Mouse (Mus musculus): ENCODE results near the gene Prss12.

Prss12 gene

GRCm38 (mm10) chr3:123446708-123447537, at the start of gene Prss12:
Gene Prss12 (plus strand): TSS chr3:123446913.
- peak; percentile 71 for DNase-seq

DNA sequence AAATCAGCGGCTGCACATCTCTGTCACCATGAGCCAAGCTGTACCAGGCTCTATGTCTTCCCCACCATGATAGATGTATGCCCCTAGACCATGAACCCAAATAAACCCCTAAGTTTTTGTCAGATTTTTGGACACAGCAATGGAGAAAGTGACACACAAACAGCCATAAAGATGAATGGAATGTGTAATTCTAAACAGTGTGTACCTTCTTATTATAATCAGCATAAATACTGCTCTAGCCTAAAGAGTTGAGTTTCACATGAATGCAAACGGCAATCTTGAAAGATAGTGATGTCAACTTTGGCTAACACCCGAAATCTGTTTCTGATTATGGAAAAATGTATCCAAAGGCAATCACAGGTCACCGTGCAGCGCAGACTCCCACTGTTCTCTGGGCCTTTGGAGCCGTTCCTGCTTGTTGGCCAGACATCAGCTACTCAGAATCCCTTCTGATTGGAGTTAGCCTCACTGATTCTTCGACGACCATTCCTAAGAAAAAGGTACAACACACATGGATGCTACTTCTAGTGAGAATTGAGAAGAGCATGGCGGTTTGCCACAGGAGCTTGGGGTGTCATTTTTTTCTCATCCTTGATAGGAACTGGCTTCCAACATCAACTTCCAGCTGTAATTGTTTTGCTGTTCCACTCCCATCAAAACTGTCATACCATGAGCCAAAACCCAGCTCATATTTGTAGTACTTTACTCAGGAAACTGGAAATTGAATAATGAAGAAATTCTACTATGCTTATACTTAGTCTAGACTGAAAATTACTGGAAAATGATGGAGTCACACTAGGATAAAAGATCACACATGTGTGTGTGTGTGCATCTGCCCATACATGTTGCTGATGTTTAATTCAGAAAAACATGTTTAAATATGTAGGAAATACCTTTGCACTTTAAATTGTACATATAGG, 48.9 kb upstream of the Prss12 start:
- no peak for DNase-seq

GRCm38 (mm10) chr3:123404945-123405344, 41.8 kb upstream of the Prss12 start:
- no peak for DNase-seq

GRCm38 (mm10) chr3:123411821-123412578, 34.7 kb upstream of the Prss12 start:
- no peak for DNase-seq

DNA sequence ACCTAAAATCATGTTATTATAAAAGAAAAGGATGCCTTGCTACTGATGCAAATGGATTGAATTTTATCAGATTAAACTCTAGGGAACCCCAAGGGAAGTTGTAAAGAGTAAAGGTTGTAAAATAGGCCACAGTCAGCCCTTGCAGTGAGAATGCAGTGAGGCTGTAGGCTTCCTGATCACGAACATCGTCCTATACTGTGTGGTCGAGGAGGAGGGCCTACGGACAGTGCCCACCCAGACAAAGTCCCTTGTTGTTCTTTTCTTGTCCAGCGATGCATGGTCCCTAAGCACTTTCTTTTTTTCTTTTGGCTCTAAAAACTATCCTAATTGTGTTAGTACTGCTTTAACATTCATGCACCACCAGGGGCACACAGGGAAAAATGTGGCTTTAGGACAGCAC, 33.5 kb upstream of the Prss12 start:
- DNase-seq: peak; percentile 8

GRCm38 (mm10) chr3:123425647-123426046, 21.1 kb upstream of the Prss12 start:
- no peak for DNase-seq

- DNase-seq: no peak
These were observed 18.7 kb upstream of the Prss12 start for GRCm38 (mm10) chr3:123428005-123428404.

DNA sequence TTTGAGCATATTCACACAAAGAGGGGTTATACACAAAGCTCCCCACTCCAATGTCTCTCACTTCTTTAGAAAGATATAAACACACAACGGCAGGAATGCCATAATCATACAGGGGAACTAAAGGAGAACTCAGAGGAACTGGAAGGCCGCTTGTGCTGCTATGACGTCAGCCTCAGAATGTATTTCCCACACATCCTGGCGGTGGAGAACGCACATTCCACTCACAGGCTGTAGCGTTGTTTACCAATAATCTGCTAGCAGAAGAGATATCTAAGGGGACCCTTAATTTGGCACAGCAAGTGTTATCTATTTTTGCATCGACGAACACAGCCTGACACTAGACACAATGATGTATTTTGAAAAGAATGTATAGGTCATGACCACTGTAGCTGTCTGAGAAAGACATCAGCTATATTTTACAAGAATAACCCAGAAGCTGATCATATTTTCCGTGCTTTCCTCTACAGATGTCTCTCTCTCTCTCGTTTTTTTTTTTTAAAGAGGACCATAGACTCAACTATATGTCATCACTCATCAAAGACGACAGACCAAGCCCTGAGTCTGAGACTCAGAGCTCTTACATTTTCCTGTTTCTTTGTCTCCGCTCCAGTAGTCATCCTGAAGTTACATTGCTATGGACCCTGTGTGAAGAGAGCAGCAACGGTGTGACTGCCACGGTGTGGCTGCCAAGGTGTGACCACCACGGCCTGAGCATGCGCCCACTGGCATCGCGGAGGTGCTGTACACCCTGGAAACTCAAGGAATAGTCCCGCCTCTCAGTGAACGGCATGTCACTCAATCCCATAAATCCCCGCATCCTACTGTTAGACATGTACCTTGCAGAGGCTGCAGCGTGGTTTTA, 16.9 kb upstream of the Prss12 start:
- no peak for DNase-seq

- no peak for DNase-seq
These were observed 14.6 kb upstream of the Prss12 start for GRCm38 (mm10) chr3:123431951-123432674.

GRCm38 (mm10) chr3:123433362-123433761, 13.4 kb upstream of the Prss12 start:
- no peak for DNase-seq

GRCm38 (mm10) chr3:123437608-123438007, 9.1 kb upstream of the Prss12 start:
- DNase-seq: no peak

DNA sequence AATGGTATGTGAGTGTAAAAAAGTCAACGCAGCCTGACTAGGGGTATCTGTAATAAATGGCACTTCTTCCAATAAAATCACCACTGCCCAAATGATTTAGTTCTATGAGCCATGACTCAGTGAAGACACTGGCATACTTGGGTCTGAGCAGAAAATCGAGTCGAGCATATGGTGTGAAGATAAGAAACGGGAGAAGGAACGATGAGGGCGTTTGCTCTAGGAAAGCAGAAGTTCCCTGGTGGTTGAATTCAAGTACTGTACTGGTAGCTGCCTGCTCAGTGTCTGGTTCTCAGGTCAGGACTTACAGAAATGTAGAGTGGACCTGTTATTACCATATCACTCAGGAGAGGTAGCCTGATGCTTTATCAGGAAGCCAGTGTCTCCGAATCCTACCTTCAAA, 6.2 kb upstream of the Prss12 start:
- no peak for DNase-seq

- no peak for DNase-seq
These were observed 2.2 kb upstream of the Prss12 start for GRCm38 (mm10) chr3:123444466-123444865.

DNA sequence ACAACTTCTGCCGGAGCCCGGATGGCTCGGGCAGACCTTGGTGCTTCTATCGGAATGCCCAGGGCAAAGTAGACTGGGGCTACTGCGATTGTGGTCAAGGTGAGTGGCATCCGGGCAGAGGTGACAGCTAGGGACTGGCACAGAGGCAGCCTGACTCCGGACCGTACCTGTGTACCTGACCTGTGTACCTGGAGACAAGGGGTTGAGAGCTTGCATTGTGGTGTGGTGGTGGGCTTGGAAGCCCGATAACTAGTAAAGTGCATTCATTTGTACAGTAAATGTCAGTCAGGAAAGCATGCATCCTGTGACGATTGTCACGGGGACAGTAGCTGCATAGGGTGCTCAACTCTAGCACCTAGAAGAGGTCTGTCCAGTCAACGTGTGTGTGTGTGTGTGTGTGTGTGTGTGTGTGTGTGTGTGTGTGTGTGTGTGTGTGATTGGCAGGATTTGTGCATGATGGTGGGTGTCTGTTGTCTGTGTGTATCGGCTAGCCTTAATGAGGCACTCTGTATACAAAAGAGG, 886 bp downstream of the Prss12 start:
- DNase-seq: no peak

DNA sequence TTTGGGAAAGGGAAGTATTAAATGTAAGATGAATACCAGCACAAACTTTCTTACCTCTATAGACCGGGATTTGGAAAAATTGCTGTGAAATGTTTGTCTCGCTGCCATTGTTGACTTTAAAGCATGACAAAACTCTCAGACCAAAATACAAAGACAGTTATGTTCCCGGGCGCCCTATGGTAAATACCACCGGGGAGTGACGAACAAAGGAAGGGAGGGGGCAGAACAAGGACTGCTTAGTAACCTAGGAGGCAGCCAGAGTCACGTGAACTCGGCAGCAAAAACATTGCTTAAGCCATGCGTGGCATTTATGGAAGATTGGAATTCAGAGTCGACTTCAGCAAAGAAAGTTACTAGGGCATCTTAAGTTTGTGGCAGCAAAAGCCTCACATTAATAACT, 1.4 kb downstream of the Prss12 start:
- DNase-seq: peak; percentile 48

GRCm38 (mm10) chr3:123450107-123450506, 3.4 kb downstream of the Prss12 start:
- DNase-seq: no peak

- DNase-seq: no peak
These were observed 6.2 kb downstream of the Prss12 start for GRCm38 (mm10) chr3:123452904-123453303.

- DNase-seq: no peak
These were observed 12.8 kb downstream of the Prss12 start for GRCm38 (mm10) chr3:123459492-123459891.

DNA sequence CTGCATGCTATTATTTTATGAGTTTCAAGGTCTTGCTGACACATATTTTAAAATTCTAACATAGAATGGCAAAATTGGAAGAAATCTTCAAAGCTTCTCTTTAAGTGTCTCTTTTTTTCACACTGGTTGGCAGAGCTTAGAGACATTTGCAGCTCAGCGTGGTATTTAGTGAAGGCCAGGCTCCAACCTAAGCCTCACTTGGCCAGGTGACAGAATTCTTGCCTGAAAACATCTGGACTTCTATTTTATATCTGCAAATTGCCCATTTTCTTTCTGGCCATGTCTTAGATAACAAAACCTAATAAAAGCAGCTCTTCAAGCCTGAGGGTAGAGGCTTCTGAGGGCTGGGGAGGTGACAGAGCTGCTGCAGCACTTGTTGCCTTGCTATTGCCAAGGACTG, 13.7 kb downstream of the Prss12 start:
- DNase-seq: no peak

DNA sequence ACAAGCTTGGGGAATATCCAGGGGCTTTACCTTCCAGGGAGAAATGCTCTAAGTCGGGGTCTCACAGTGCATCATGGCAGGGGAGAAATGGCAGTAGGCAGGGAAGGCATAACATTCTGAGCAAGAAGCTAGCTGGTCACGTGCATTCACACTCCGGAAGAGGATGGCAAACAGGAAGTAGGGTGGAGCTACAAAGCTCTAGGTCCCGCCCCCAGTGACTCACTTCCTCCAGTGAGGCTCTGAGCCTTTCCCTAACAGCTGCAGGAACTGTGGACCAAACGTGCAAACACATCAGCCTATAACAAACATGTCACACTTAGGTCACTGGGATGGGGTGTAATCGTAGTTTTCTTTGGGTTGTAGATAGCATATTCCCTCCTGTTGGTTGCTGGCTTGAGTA, 15.6 kb downstream of the Prss12 start:
- DNase-seq: no peak

GRCm38 (mm10) chr3:123476833-123477232, 30.1 kb downstream of the Prss12 start:
- no peak for DNase-seq

Data from retina, postnatal 1 day (tissue).